Mouse (Mus musculus) C2C12 (cell line): ENCODE measurements around the gene Gm20696.

Experiments used
- CEBPB ChIP-seq: IDR thresholded peaks from one replicate; pipeline ENCODE4 v1.6.1; 2011; ENCODE audit warnings: low read depth, mild to moderate bottlenecking, control low read depth, moderate library complexity
- CTCF ChIP-seq: IDR thresholded peaks from one replicate; pipeline ENCODE4 v1.5.1; 2011; ENCODE audit not compliant: control insufficient read depth, insufficient read depth, insufficient read length
- MAX ChIP-seq: IDR thresholded peaks from one replicate; pipeline ENCODE4 v1.6.1; 2011; ENCODE audit warnings: mild to moderate bottlenecking, control low read depth

DNA sequence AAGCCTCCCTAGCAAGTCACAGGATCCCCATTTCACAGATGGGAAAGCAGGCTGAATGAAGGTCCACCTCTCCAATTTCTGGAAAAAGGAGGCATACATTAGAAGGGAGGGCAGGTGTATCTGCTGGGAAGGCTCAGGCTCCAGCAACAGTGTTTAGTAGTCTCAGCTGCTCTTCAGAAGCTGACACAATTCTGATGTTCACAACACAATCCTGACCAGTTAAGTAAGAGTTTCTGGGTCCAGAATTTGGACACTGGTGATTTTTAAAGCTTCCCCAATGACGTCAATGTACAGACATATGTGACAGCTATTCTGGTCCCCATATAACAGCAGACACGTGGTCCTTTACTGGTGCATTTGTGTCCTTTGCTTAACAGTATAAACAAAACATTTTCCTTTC is 313.2 kb downstream of the Gm20696 start:
- no peak for TF ChIP-seq MAX
- no peak for TF ChIP-seq CTCF
- no peak for TF ChIP-seq CEBPB
